Mouse (Mus musculus) heart, adult 8-10 months (tissue): ENCODE results near the gene Cdk18. TPM values are rescaled to one million over a fixed set of nuclear protein-coding genes. Genes with fewer than 3 reads are reported as not detected.

Experiments
- DNase-seq: peaks from one replicate; pipeline ENCODE4 v3.0.0; 2022; ENCODE audit warnings: low spot score
- total RNA-seq, 4 experiments: library from RNA; stranded (reverse); gene quantifications; 2 replicates each; pipeline ENCODE4 v1.2.4; 2022

Cdk18 gene
- total RNA-seq, 4 experiments from 2014 or later, result 16.9 to 21.5 (median 18.3) TPM

DNA sequence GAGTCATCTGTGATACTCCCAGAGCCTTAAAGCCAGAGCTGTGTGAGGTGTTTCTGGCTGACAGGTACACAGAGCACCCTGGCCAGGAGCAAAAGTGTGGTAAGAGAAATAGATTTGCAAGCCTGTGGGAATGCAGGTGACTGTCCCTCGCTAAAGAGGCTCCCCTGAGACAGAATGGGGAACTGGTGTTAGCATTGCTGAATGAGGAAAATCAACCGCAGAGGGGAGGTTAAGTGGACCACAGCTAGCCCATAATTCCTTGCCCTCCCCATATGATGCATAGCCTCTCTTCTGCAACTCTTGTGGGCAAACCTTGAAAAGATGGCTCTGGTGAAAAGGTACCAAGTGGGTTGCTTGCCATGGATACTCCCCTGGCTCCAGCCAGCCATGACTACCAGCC, 9.9 kb upstream of the Cdk18 start:
- DNase-seq, result no peak

DNA sequence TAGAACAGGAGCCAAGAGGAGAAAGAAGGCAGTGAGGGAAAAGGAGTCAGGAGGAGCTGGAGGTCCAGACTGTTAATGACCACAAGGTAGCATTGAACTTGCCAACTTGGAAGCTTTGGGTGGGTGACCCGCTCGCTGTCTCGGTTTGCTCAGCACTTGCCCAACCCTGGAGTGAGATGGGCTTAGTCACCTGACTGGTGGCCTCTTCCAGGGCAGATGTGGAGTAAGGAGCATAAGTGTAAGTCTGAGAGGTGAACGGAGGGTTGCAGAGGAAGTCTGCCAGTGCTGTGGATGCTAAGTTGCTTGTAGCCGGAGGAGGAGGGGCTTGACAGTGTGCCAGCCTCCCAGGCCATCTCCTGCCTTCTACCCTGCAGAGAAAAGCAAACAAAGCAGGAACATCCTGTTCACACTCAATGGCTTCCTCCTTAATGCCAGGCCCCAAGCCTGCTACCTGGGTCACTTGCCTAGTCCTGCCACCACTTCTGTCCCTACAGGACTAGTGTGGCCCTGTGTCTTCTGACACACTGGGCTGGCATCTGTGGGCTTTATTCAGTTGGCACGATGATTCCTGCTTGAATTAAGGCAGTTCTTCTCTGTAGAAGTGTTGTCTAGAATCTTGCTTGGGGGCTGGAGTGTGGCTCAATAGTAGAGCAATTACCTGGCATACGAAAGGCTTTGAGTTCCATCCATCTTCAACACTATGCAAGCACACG, 6.6 kb upstream of the Cdk18 start:
- DNase-seq, result no peak

DNA sequence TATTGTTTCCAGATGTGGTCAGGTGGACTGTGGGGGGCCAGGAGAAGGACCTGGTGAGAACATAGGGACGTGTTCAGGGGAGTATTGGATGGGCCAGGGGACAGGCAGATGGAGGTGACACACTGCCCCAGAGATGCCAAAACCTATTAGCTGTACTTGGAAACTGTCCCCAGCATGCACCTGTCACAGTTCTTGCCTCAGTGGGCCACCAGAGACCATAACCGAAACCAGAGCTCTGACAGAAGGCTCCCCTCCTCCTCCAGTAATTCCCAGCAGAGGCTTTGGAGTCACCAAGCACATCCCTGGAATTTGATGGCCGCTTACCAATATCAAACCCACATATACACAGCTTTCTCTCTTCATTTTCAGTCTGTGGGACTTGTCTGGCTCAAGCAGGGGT, 5.4 kb upstream of the Cdk18 start:
- DNase-seq, result no peak

DNA sequence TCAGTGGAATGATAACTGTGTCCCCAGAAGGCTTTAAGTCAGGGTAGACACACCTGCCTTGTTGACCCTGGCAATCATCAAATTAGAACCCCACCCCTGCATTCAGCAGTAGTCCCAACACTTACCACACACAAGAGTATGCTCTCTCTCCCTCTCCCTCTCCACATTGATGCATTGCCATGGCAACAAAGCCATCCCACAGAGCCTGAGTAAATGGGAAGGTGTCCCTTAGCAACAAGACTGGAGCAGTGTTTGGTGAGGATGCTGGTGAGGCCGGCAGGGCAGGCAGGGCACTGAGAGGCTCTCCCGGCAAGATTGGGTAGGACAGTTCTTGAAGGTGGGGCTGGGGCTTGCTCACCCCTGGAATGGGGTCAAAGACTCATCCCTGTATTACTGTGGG, 4.7 kb upstream of the Cdk18 start:
- no peak for DNase-seq

DNA sequence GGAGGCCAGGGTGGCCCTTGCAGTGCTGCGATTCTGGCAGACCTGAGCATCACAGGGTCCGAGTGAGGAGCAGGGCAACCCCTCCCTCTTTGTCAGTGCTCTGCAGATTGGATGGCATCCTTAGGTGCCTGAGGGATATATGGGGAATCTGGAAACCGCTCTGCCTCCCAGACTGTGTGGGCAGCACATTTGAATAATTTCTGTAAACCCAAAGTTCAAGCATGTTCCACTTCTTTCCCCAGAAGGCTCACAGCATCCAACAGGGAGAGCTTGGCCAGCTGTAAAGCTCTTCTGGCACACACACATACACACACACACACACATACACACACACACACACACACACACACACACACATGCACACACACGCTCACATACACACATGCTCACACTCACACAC, 4.2 kb upstream of the Cdk18 start:
- DNase-seq, result no peak

DNA sequence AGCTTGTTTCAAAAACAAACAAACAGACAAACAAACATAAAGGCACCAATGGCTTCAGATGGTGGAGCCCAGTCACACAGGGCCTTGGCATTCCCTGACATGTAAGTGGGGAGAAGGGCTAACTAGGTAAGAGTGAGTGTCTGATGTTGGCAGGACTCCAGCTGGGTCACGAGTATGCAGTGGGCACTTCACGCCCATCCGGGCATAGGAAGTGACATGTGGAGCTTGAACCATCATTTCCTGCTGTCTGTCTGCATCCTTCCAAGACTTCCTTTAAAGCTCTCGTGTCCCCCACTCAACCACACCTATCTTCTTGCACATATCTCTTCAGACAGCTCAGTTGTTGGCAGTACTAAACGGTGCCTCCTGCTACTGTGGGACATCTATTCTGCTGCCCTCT, 3.6 kb upstream of the Cdk18 start:
- no peak for DNase-seq

DNA sequence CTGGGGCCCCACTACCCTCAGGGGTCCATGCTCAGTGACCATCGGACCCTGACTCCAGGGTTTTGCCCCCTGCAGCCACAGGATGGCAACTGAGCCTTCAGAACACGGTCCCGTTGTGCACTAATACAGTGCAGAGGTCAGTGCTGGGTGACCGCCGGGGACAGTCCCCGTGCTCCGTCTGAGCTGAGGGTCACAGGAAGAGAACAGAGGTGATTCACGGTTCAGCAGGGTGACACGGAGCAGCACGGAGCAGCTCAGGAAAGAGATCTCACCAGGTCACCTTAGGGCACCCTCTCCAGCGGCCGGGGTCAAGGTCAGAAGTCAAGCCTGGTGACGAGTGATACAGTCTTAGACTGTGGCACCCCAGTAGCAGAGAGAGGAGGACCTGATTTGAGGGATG, 2.3 kb upstream of the Cdk18 start:
- no peak for DNase-seq

DNA sequence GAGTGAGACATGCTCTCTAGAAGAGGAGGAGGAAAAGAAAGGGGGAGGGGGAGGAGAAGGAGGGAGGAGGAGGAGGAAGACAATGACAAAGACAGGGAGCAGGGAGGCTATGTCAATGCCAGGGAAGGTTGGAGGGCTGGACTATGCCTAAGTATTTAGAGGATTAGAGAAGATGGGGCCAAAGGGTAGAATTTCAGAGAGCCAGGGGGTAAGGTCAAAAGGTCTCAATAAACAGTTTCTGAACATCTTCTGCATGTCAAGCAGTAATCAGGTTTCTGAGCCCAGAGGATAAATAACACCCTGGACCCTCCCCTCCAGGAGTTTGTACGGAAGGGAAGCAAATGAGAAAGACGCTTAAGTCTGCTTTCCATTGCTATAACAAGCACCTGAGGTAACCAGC, 1.7 kb upstream of the Cdk18 start:
- no peak for DNase-seq

DNA sequence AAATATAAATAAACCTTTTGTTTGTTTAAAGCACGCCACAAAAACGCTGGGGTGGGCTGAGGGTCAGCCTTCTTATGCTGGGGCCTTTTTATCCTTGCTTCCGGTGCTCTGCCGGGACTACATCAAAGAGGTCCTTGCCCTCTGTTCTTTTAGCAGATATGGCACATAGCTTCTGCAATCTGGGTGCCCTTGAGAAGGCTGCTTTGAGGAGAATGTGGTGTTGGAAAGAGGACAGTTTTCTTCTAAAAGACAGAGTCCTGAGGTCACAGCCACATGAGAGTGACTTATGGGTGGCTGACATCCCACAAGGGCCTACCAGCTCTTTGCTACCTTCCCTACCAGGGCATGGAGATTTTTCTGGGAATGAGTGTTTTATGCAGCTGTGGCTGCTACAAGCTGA, 1.1 kb upstream of the Cdk18 start:
- DNase-seq, result no peak

DNA sequence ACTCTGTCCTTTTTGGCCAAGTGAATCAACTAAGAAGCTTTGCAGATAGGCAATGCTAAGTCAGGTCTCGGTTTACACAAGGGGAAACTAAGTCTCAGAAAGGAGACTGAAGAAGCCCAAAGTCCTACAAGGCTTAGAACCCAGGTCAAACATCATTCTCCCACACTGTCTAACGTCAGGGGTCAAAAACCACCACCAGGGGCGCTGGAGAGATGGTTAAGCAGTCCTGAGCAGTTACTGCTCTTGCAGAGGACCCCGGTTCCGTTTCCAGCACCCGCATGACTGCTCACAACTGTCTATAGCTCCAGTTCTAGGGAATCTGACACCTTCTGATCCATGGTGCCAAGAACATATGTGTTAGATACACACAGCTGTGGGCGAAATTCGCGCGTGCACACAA, 687 bp upstream of the Cdk18 start:
- DNase-seq, result no peak

DNA sequence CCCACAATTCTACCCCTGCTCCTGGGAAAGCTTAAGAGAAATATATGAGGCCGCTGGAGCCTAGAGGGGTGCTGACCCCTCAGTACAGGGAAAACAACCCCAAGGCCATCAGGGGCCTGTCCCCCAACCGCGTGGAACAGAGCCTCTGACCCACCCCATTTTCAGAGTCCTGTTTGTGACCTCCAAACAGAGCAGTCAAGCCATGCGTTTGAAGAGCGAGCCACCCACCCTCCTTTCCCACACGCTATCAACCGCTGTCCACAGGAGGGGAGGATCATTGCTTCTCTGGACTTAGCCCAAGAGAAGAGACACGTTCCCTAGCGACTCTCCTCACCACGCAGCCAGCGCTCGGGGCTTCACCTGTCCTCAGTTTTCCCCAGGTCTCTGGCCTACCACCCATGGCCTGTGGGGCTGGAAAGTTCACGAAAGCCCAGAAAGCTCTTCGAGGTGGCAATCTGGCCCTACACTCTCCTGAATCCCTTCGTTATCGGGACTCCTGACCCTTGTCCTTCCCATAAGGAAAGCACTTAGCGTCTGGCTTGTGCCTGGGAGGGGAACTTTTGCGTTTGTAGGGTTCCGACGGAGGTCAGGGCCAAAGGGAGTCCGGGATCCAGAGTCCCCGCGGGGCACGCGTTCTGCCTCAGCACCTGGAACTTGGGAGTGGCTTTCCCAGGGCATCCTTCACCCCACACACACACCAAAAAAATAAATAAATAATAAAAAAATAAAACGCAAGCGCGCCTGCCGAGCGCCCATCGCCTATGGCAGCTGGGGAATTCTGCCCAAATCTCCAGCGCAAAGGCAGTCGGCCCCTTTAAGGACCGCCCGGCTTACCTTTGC, 688 bp downstream of the Cdk18 start:
- DNase-seq, result no peak

DNA sequence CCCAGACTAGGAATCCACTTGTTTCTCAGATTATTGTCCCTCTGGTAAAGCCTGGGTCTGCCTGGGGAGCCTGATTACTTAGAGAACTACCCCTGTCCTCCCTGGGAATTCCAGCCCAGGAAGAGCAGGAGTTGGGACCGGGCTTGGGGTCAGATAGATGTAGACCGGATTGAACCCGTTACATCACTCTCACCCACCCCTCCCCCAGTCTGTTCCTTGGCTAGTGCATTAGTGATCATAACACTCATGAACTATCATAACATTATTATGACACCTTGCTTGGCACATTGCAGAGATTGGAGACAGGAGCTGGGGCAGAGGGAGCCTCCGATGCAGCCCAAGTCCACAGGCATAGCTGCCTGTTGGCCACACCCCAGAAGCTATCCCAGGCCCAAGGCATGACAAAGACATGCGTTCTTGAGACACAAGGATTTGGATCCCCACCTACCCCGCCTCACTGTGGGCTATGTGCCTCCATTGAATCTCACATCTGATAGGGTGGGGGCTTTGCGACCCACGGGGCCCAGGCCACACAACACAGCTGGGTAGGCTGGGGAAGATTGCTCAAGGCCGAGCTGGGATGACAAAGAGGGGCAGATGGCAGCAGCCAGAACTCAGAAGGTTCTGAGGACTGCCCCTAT, 1.4 kb downstream of the Cdk18 start:
- DNase-seq, result no peak

DNA sequence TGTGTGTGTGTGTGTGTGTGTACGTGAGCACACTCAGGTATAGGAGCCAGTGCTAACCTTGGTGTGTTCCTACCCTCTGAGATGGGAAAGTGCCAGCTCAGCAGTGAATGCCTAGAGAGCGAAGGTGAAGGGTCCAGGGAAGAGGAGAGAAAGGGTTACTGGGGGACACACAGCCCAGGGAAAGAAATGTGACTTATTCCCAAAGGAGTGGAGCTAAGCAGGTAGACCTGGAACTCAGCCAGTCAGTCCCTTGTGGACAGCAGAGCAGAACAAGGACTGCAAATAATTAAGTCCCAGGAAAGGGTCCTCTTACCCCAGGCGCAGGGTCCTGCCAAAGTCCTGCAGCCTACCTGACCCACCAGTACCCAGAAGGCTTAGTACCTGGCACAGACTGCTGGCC, 2.6 kb downstream of the Cdk18 start:
- no peak for DNase-seq

DNA sequence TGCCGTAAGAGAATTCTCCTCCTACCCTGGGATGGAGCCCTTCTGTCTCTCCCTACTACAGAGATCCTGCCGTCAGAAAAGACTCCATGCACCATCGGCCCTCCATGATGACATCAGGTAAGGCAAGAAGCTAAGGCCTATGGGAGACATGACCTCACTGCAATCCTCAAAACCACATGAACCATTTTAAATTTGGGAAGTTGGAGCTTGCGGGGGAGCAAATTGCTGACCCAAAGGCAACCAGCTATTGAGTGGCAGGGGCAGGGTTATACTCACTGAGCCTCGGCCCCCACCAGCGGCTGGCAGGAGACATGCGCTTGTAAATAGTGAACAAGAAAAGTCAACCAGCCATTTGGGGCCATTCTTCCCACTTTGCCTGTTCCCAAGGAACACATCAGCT, 3.9 kb downstream of the Cdk18 start:
- no peak for DNase-seq

DNA sequence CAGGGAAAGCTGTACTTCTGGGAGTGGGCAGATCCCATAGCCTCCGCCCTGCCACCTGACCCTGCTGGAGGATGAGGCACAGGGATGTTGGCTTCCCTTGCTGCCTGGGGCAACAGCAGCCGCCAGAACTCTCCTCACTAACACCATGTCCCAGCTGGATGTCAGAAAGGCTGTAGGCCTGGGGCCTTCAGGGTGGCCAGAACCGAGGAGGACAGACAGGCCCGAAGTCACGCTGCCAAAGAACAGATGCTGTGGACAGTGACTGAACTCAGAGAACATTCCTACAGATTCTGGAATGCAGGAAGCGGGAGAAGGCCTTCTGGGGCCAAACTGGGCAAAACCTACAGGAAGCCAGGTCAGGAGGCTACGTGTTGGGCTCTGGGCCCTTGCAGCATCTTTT, 11.2 kb downstream of the Cdk18 start:
- DNase-seq, result no peak

DNA sequence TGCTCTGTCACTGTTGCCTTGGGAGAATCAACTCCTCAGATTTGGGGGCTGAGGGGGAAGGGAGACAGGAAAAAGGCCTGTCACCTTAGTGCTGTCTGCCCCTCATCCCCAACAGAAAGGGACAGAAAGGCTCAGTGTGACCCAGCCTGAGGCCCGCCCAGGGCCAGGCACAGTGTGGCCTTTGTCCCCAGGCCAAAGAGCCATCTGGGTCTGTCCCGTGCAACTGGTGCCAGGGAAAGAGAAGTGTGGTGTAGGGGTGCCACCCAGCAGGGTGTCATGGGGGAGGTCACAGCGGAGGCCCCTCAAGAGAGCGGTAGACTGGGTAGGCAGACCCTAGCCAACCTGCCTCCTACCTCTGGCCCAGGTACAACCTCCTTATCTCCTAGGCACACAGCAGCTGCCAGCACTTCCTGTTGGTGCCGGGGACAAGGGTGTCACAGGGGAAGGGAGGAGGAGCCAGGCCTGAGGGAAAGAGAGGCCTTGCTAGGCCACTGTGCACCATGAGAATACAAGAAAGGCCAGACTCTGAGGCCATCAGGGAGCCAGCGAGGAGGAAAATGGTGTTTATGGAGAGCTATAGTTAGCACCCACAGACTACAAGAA, 13.6 kb downstream of the Cdk18 start:
- no peak for DNase-seq

DNA sequence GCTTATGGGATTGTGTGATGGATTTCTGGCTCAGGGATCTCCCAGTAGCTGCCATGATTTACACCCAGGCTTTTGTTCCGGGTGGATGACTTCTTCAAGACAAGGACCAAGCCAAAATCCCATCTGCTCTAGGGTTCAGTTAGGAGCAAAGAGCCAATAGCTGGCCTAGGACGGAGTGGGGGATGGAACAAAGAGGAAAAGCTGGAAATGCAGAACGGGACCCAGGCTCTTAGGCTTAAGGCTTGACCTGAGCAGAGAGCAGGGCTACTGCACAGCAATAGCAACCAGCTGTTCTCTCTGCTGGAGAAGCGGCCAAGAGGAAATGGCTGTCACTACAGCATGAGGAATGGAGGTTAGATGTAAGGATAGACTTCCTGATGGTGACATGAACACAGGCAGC, 14.2 kb downstream of the Cdk18 start:
- no peak for DNase-seq

DNA sequence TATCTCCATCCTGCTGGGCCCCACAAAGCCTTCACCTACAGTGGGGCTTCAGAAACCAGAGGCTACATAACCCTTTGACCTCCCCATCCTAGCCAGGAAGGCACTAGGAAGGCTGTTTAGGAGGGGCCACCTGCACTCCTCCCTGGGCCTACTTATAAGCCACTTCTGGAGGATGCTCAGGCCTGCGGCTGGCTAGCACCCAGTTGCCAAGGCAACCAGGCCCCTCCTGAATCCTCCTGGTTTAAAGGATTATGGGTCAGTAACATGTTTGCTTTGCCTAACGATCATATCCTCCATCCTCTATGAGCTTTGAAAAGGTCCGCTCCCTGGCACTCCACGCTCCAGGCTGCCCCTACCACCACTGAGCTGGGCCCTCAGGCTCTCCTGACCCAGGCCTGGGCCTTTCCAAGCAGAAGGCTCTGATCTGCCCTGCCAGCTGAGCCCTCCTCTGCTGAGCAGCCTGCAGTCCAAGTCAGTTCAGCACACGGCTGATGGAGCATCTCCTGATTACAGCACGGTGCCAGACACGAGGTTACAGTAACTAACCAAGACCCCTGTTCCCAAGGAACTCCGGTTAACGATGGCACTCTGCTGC, 16.0 kb downstream of the Cdk18 start:
- no peak for DNase-seq

DNA sequence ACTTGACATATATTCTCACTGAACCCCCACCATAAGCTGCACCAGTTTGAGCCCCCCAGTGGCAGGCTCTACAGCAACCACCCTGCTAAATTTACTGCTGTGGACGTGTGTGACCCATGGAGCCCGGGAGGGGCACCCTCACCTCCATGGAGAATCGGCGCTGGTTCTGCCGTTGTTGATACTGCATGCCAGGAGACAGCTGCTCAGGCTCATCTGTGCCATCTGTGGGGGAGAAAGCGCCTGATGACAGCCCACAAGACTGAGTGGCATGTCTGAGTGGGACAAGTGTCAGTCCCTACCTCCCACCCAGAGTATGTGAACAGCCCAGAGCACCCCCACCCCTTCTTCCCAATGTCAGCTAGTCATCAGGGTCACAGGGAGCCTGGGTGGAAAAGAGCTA, 17.6 kb downstream of the Cdk18 start:
- DNase-seq, result no peak

DNA sequence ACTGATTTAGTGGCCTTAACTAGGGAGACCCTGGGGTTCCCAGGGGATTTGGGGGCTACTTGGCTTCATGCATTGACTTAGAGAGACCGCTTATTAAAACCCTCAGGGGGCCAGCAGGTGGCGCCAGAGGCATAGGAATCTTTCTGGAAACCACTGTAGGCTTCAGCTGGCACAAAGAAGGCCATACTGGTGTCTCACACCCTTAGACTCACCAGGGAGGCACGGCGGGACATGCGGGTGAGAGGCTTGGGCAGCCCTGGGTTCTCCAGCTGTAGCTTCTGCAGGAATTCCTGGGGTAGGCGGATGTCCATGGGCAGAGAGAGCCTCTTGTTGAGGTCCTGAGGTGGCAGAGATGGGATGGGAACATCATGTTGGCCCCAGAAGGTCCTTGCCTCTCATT, 18.2 kb downstream of the Cdk18 start:
- peak; percentile 81 for DNase-seq

DNA sequence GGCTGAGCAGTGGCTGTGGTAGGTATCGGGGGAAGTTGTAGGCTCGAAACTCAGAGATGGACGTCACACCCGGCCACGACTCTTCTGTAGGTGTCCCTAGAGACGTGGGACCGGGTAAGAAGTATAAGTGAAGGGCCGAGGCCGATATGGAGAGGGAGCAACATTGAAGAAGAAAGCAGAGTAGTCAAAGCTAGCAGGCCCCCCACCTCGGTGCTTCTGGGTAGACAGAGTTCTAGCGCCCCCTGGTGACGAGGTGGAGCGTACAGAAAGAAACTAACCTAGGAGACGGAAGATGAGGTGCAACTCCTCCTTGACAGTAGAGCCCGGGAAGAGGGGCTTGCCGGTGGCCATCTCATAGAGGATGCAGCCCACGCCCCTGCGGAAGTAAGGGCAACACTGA, 22.9 kb downstream of the Cdk18 start:
- DNase-seq, result no peak

DNA sequence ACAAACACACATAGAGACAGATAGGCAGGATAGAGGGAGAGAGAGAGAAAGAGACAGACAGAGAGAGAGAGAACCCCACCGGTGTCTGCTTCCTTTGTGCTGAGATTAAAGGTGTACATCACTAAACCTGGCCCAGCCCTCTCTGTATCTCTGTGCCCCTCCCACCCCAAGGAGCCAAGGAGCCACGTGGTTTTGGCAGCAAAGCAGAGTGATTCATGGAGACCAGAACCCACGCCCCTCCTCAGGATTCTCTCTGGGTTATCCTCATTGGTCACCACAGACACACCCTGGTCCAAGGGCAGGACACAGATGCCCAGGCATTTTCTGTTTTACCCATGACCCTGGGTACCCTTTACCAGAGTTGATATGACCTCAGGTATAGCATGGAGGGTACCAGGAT, 26.4 kb downstream of the Cdk18 start:
- DNase-seq, result no peak
